Mouse (Mus musculus) layer of hippocampus, adult 2 months (tissue): ENCODE results near the gene G0s2. TPM values are rescaled to one million over a fixed set of nuclear protein-coding genes. Genes with fewer than 3 reads are reported as not detected.

Experiments
- DNase-seq, 2 experiments: peaks; one replicate each; pipeline ENCODE4 v3.0.0; 2022; ENCODE audit warnings: low spot score in 2 of 2
- H3K27ac ChIP-seq: fragments of 200-600 bp; 2 replicates; pipeline ENCODE4 v1.8.1; 2022
- H3K4me3 ChIP-seq: fragments of 200-600 bp; 2 replicates; pipeline ENCODE4 v1.8.1; 2022; ENCODE audit warnings: mild to moderate bottlenecking
- CTCF ChIP-seq: fragments of 200-600 bp; conservative IDR thresholded peaks from 2 replicates; pipeline ENCODE4 v1.8.1; 2022; ENCODE audit warnings: antibody characterized with exemption, mild to moderate bottlenecking, moderate library complexity
- total RNA-seq, 2 experiments: library from RNA; stranded (reverse); gene quantifications; 2 replicates each; pipeline ENCODE4 v1.2.3; 2021

Gene G0s2
- total RNA-seq, 2 experiments from 2014 or later, result 8.5 to 10.0 TPM

DNA sequence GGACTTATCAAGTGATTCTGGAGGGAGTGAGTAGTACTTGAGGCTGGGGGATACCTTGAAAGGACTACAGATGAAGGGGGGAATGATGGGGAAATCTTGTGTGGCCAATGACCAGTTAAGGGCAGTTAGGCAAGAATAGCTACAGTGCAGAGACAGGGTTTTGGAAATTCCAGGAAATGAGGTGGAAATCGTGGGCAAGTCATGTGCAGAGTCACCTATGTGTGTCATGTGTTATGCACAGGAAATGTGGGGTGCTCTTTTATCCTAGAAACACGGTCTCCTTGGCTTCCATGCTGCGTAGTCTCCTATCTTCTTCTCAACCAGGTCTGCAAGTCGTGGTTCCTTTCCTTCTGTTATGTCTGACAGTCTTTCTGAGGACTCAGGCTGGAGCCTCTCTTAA is 6.5 kb upstream of the G0s2 start:
- no peak for DNase-seq
- no peak for TF ChIP-seq CTCF

DNA sequence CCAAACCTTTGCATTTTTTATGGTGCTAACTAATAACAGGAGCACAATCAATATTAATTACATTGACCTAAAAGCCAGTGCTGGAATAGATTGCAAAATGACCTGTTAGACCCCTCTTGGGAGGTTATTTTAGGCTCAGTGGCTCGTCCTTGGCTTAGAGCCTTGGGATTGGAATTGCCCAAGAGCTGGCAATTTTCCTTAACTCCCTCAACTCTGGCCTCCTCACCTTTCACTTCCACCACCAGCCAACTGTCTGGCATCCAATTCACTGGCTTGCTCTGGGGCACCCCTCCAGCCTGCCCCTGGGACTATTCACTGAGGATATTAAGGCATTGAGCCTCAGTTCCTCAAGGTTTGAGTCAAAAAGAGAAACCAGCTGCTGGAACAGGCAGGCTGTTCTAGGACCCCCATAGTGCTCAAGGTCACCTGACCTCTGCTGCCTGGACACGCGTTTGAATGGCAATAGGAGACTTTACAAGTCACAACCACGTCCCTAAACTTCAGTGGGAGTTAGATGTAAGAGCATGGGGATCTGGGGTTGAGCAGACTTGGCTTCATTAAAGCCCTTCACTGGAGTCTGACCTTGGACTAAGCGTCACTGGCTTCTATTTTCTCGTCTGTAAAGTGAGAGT is 5.5 kb upstream of the G0s2 start:
- Histone ChIP-seq H3K27ac (no peak overlapping the region), H3K4me3 (no peak overlapping the region)
- TF ChIP-seq CTCF, result no peak
- DNase-seq, result no peak

More for the DNA sequence above, 6.5 kb upstream of the G0s2 start:
- no peak overlapping the region for H3K27ac ChIP-seq
- H3K4me3 ChIP-seq, result no peak overlapping the region

DNA sequence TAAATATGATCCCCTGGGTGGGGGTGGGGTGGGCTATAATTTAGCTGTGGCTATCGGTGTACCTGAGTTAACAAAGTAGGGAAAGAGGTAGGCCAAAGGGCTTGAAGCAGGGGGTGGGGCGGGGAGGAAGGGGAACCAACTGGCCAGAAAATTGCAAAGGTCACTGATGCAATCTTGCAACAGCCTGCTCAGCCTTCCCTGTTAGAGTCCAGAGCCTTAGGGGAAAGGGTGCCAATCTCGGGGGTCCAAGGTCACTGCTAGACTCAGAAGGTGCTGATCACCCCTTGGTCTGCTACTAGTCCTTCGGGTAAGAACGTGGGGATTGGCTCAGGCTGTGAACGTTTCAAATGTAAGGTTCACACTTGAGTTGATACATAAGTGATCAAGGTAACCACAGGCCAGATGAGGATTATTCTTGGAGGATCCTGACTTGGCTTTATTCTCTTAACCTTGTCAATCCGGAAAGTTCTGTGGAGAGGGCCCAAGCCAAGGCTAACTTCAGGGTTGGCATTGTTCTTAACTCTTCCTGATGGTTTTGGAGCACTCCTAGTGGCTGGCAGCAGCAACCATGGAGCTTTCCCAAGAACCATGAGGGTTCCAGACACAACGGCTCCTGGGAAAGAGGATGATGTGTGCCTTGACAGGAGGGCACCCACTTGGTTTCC is 1.5 kb upstream of the G0s2 start:
- Histone ChIP-seq H3K4me3 (no peak overlapping the region), H3K27ac (no peak overlapping the region)
- 0 out of 2 replicates have a peak, but pooled peaks have one; percentile 15 for TF ChIP-seq CTCF
- no peak for DNase-seq

DNA sequence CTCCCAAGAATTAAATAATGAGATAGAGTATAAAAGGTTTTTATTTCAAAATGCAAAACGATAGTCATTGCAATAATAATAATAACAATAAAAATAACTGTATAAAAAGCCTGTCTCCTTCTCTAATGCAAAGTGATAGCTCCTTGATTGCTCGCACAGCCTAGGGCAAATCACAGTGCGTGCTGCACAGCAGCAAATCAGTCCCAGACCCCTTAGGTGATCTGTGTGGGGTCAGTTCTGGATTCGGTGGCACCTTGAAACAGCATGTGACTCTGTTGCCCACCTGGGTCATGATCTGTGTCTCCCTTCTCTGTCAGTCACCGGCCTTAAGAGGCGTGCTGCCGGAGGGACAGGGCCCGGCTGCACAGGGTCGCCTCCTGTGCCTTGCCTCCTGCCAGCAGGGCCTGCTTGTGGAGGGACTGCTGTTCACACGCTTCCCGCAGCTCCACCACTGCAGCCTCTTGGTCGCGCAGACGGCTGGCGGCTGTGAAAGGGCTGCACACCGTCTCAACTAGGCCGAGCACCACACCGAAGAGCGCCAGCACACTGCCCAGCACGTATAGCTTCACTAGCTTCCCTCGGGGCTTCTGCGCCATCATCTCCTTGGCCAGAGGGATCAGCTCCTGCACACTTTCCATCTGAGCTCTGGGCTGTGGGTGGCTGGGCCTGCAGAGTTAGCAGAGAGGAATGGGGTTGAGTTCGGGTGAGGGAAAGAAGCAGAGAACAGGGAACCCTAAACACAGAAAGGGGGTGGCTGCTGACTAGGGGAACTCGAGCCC is 691 bp downstream of the G0s2 start:
- peak in 1 of 2 experiments; percentile 25 for DNase-seq
- TF ChIP-seq CTCF, result 0 out of 2 replicates have a peak, but pooled peaks have one; percentile 8
- peak overlapping the region; percentile 48 for H3K4me3 ChIP-seq

DNA sequence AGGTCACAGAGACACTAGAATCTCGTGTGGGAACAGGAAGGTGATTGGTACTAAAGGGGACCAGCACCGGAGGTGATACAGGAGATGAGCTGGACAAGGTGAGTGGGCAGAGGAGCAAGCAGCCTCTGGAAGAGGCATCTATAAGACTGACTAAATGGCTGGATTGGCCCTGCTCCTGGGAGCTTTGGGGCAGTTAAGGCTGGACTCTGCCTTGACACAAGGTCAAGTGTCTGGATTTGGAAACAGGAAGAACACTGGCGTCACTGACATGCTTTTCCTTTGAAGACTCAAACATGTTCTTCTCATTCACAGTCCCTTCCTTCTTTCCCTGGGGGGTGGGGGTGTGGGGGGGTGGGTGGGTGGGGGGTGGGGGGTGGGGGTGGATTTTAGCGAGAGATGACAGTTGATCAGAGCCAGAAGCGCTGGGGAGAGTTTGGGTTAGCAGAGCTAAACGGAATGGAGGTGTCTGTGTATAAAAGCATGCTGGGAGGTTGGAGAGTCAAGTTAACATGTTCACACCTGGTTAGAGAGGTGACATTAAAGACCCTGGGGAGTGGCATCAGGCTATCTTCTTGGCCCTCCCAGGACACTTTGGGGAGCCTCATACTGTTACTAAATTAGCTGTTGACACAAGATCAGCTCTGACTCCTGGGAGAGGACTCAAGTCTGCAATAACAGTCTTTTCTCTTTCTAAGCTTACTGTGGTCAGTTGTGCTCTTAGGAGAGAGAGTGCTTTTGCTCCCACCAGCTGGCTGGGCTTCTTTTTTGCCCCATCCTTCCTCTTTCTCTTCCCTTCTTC is 1.9 kb downstream of the G0s2 start:
- no peak for TF ChIP-seq CTCF
- no peak for DNase-seq
- Histone ChIP-seq H3K27ac (peak overlapping the region; percentile 95; the same call in 1 of the 2 replicates), H3K4me3 (peak overlapping the region; percentile 48)

More for the DNA sequence above, 691 bp downstream of the G0s2 start:
- peak overlapping the region; percentile 95 for H3K27ac ChIP-seq

DNA sequence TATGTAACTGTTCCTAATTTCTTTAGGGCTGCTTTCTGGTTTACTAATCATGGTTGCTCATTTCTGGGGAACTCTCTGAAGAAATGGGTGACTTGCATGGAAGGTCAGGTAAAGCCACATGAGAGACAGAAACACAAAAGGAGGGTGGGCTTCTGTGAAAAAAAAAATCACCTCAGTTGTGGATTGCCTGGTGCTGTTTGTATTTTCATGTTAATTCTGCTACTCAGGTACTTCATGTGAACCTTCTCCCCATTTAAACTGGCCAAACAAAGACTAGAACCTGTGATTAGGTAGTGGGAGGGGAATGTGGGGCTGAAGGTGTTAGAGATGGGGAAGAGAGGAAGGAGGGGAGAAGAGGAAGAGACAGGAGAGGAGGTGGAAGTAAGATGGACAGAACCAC is 7.3 kb downstream of the G0s2 start:
- TF ChIP-seq CTCF, result no peak
- H3K27ac ChIP-seq, result no peak overlapping the region
- no peak overlapping the region for H3K4me3 ChIP-seq
- DNase-seq, result no peak

DNA sequence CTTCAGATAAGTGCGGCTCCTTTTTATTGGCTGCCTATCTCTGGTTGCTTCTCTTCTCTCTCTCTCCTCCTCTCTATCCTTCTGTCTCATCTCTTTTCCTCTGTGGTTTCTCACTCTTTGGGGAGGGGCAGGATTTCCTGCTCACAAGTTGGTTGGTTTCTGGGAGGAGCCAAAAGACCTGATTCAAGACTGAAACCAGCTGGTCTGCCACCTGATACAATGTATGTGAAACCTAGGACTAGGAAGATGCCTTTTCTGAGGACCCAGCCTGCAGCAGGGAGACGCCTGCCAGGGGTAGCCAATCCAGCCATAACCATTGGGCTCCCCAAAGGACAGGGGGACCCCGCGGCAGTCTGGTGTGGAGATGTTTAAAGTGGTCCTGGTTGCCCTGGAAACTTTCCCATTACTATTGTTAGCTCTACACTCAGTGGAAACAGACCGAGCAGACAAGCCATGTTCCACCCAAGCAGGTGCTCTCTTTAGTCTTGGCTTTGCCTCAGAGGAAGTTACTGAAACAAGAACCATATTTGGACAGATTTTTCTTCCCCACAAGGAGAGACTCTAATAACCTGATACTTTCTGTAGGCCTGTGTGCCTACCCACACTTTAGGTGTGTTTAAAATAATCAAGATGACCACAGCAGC is 8.9 kb downstream of the G0s2 start, which contains the start of gene Hsd11b1:
Gene Hsd11b1, minus strand, starts transcription at position 121 of the 644 bp plus-strand sequence.
- TF ChIP-seq CTCF, result no peak

DNA sequence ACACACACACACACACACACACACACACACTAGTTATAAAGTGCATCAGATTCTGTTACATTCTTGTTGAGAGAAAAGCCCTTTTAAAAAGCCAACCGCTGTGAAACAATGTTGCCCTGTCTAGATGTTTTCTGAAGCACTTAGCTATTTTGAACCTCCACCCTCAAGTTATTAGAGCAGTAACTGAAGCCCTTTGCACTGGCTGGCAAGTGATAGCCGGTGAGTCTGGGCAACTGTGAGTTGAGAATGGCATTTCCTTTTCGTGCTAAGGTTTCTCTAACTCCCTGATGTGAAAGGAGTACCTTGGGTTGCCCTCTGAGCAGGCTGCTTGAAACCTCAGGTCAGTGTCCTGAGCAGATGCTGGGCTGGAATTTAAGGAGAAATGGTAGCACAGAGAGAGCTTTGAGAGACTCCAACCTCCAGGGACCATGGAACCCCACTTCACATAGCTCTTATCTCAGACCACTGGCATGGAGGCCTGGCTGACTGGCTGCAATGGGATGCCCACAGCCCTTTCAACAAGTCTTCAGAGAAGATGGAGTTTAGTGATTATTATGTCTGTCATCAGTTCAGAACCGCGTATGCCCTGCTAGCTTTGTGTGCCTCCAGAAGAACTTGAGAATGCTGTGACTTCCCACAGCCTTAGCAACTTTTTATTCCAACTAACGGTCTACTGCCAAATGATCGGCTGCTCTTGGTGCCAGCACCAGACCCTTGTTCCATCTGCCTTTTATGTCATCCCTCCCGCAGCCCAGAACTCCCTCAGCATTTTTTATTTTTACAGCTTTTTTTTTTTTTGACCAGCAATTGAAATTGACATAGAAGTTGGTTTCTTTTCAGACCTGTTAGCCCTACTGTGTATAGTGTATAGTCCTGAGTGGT is 9.8 kb downstream of the G0s2 start:
- TF ChIP-seq CTCF, result no peak
- H3K4me3 ChIP-seq, result no peak overlapping the region
- peak overlapping the region; percentile 67 for H3K27ac ChIP-seq
- no peak for DNase-seq

More for the DNA sequence above, 8.9 kb downstream of the G0s2 start, which contains the start of gene Hsd11b1:
- no peak within 1 kb of the TSS for H3K4me3 ChIP-seq
- DNase-seq, result no peak
- peak within 1 kb of the TSS; percentile 67 for H3K27ac ChIP-seq

DNA sequence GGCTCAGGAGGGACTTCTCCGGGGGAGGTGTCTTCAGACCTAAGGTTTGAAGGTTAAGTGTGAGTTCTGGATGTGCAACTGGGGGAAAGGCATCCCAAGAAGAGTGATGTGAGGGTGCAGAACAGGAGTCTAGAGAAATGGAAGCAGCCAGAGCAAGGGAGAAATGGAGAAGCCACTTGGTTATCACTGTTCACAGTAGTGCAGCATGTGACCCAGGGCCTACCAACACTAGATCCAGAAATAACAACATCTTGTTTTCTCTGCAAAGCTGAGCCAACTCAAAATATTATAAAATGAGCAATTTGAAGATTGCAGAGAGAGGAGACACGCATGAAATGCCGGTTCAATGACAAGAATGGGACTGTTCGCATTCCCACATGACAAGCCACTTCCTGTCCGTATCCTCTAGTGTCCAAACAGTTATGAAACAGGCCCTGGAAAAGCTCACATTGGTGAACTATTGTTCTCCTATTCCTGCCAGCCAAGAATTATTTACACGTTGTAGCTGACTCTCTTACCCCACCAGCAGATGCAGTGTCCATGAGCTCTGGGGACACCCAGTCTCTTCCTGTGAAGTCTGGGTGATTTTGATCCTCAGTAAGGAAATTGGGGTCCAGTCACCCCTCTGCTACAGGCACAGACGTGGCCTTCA is 11.0 kb downstream of the G0s2 start:
- TF ChIP-seq CTCF, result no peak
- H3K27ac ChIP-seq, result peak overlapping the region; percentile 73
- H3K4me3 ChIP-seq, result no peak overlapping the region
- no peak for DNase-seq

DNA sequence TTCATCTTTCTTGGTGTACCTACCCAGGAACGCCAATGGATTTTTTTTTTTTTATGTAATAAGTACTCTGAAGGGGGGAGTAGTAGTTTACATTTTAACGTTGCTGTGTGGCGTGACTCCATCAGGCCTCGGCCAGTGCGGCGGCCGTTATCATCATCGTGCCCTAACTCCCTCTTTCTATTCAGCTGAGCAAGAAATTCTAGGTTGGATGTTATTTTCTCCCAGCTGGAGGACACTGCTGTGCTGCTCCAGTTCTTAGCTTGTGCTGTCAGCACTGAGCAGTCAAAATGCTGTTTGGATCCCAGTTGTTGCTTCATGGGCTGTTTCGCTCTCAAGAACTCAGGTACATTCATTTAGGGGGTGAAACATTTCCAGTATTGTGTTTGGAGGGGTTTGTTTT is 13.5 kb downstream of the G0s2 start:
- no peak overlapping the region for H3K4me3 ChIP-seq
- no peak overlapping the region for H3K27ac ChIP-seq
- no peak for DNase-seq
- no peak for TF ChIP-seq CTCF
